Mouse (Mus musculus) heart, adult 2 months (tissue): ENCODE results near the gene Cd164l2.

Experiments used
- CTCF ChIP-seq: fragments of 200-600 bp; IDR thresholded peaks from 2 replicates; pipeline ENCODE4 v1.8.1; 2022; ENCODE audit warnings: antibody characterized with exemption, mild to moderate bottlenecking, moderate library complexity
- EP300 ChIP-seq: fragments of 200-500 bp; IDR thresholded peaks from 2 replicates; pipeline ENCODE4 v1.6.1; 2011; ENCODE audit warnings: low read depth, low read length, control low read depth; ENCODE audit not compliant: insufficient read depth
- POLR2A ChIP-seq: fragments of 200-500 bp; IDR thresholded peaks from 2 replicates; pipeline ENCODE4 v1.6.1; 2011; ENCODE audit warnings: mild to moderate bottlenecking, low read depth, low read length, control low read depth; ENCODE audit not compliant: insufficient read depth

DNA sequence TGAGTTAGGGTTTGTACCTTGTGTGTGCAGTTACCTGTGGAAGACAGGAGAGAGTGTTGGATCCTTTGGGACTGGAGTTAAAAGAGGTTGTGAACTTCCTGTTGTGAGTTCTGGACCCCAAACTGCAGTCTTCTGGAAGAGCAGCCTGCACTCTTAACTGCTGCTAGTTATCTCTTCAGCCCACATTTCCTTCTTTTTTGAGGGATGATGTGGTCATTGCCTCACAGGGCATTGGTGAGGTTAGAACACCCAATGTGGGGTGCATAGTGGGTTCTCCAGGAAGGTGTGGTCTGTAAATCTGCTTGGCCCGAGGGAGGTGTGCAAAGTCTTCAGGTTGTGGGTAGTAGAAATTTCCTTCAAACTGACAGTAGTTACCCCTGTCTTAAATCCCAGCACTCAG, 32.4 kb downstream of the Cd164l2 start:
- no peak for TF ChIP-seq CTCF
- TF ChIP-seq POLR2A = no peak
- TF ChIP-seq EP300 = no peak
